Mouse (Mus musculus): Measurements from ENCODE around the gene Tmprss7. TPM values are rescaled to one million over a fixed set of nuclear protein-coding genes. Genes with fewer than 3 reads are reported as not detected.

The Tmprss7 gene
- total and polyA plus RNA-seq, 3 experiments, result not detected

- Histone ChIP-seq H3K4me1 (ENCODE audit: control insufficient read depth, insufficient read depth, low read length) (no peaks in the 10 kb centered on the region), H3K79me2 (replicated peaks; ENCODE audit: control insufficient read depth, insufficient read depth, low read length) (no peaks in the 10 kb centered on the region), H3K27ac (no peak overlapping the region), H3K36me3 (ENCODE audit: control insufficient read depth, insufficient read depth, low read length) (no peaks in the 10 kb centered on the region), H3K9ac (ENCODE audit: low read depth, low read length) (no peak overlapping the region), H3K4me3 (no peak overlapping the region), H3K27me3 (ENCODE audit: control insufficient read depth, insufficient read depth, low read length) (no peaks in the 10 kb centered on the region)
- WGBS, result 18% methylated on average over 1 of the region's 1 CpGs
- DNase-seq, result no peak
- intact Hi-C loops (cut with DNase I), result no loop called here
- TF ChIP-seq CTCF (IDR thresholded peaks at IDR 0.05) (peak; percentile 68), EP300 (IDR thresholded peaks at IDR 0.05; ENCODE audit: insufficient read depth, low read depth, low read length) (no peak), POLR2A (IDR thresholded peaks at IDR 0.05; ENCODE audit: insufficient read depth, low read depth, low read length) (no peak)
These were observed 17.0 kb downstream of the Tmprss7 start for GRCm38 (mm10) chr16:45676462-45676861.

- Histone ChIP-seq H3K36me3 (ENCODE audit: control insufficient read depth, insufficient read depth, low read length) (no peaks in the 10 kb centered on the region), H3K4me3 (no peak overlapping the region), H3K9ac (ENCODE audit: low read depth, low read length) (no peak overlapping the region), H3K4me1 (ENCODE audit: control insufficient read depth, insufficient read depth, low read length) (no peaks in the 10 kb centered on the region), H3K27me3 (ENCODE audit: control insufficient read depth, insufficient read depth, low read length) (no peaks in the 10 kb centered on the region), H3K79me2 (replicated peaks; ENCODE audit: control insufficient read depth, insufficient read depth, low read length) (no peaks in the 10 kb centered on the region), H3K27ac (no peak overlapping the region)
- intact Hi-C loops (cut with DNase I), result no loop called here
- 59% methylated on average over 4 of the region's 4 CpGs for WGBS
- TF ChIP-seq CTCF (IDR thresholded peaks at IDR 0.05), result no peak
- no peak for TF ChIP-seq EP300 (IDR thresholded peaks at IDR 0.05; ENCODE audit: insufficient read depth, low read depth, low read length)
- TF ChIP-seq POLR2A (IDR thresholded peaks at IDR 0.05; ENCODE audit: insufficient read depth, low read depth, low read length), result no peak
- no peak for DNase-seq
These were observed 23.5 kb downstream of the Tmprss7 start for GRCm38 (mm10) chr16:45670005-45670404.

- intact Hi-C loops (cut with DNase I), result no loop called here
- no peaks in the 10 kb centered on the region for H3K79me2 ChIP-seq (replicated peaks; ENCODE audit: control insufficient read depth, insufficient read depth, low read length)
- no peaks in the 10 kb centered on the region for H3K36me3 ChIP-seq (ENCODE audit: control insufficient read depth, insufficient read depth, low read length)
- WGBS, result 31% methylated on average over 3 of the region's 3 CpGs
- no peak for DNase-seq
- H3K4me3 ChIP-seq, result no peak overlapping the region
- H3K9ac ChIP-seq (ENCODE audit: low read depth, low read length), result no peak overlapping the region
- TF ChIP-seq CTCF (IDR thresholded peaks at IDR 0.05) (no peak), POLR2A (IDR thresholded peaks at IDR 0.05; ENCODE audit: insufficient read depth, low read depth, low read length) (no peak), EP300 (IDR thresholded peaks at IDR 0.05; ENCODE audit: insufficient read depth, low read depth, low read length) (no peak)
- no peaks in the 10 kb centered on the region for H3K27me3 ChIP-seq (ENCODE audit: control insufficient read depth, insufficient read depth, low read length)
- no peak overlapping the region for H3K27ac ChIP-seq
- no peaks in the 10 kb centered on the region for H3K4me1 ChIP-seq (ENCODE audit: control insufficient read depth, insufficient read depth, low read length)
These were observed 25.3 kb downstream of the Tmprss7 start for GRCm38 (mm10) chr16:45668178-45668577.

GRCm38 (mm10) chr16:45666136-45666535, 27.3 kb downstream of the Tmprss7 start:
- Histone ChIP-seq H3K27me3 (ENCODE audit: control insufficient read depth, insufficient read depth, low read length) (no peaks in the 10 kb centered on the region), H3K9ac (ENCODE audit: low read depth, low read length) (no peak overlapping the region), H3K36me3 (ENCODE audit: control insufficient read depth, insufficient read depth, low read length) (no peaks in the 10 kb centered on the region), H3K4me1 (ENCODE audit: control insufficient read depth, insufficient read depth, low read length) (no peaks in the 10 kb centered on the region), H3K27ac (no peak overlapping the region), H3K4me3 (no peak overlapping the region), H3K79me2 (replicated peaks; ENCODE audit: control insufficient read depth, insufficient read depth, low read length) (no peaks in the 10 kb centered on the region)
- 28% methylated on average over 2 of the region's 2 CpGs for WGBS
- intact Hi-C loops (cut with DNase I), result no loop called here
- peak in 1 of 2 experiments; percentile 17 for DNase-seq
- TF ChIP-seq POLR2A (IDR thresholded peaks at IDR 0.05; ENCODE audit: insufficient read depth, low read depth, low read length), result no peak
- TF ChIP-seq CTCF (IDR thresholded peaks at IDR 0.05), result no peak
- no peak for TF ChIP-seq EP300 (IDR thresholded peaks at IDR 0.05; ENCODE audit: insufficient read depth, low read depth, low read length)

GRCm38 (mm10) chr16:45662381-45662780, 31.1 kb downstream of the Tmprss7 start:
- Histone ChIP-seq H3K27me3 (ENCODE audit: control insufficient read depth, insufficient read depth, low read length) (no peaks in the 10 kb centered on the region), H3K79me2 (replicated peaks; ENCODE audit: control insufficient read depth, insufficient read depth, low read length) (no peaks in the 10 kb centered on the region), H3K27ac (no peak overlapping the region), H3K4me3 (no peak overlapping the region), H3K36me3 (ENCODE audit: control insufficient read depth, insufficient read depth, low read length) (no peaks in the 10 kb centered on the region), H3K4me1 (ENCODE audit: control insufficient read depth, insufficient read depth, low read length) (no peaks in the 10 kb centered on the region), H3K9ac (ENCODE audit: low read depth, low read length) (no peak overlapping the region)
- intact Hi-C loops (cut with DNase I), result no loop called here
- DNase-seq, result no peak
- no peak for TF ChIP-seq POLR2A (IDR thresholded peaks at IDR 0.05; ENCODE audit: insufficient read depth, low read depth, low read length)
- TF ChIP-seq CTCF (IDR thresholded peaks at IDR 0.05), result no peak
- no peak for TF ChIP-seq EP300 (IDR thresholded peaks at IDR 0.05; ENCODE audit: insufficient read depth, low read depth, low read length)

- H3K36me3 ChIP-seq (ENCODE audit: control insufficient read depth, insufficient read depth, low read length), result no peaks in the 10 kb centered on the region
- H3K4me1 ChIP-seq (ENCODE audit: control insufficient read depth, insufficient read depth, low read length), result no peaks in the 10 kb centered on the region
- H3K27me3 ChIP-seq (ENCODE audit: control insufficient read depth, insufficient read depth, low read length), result no peaks in the 10 kb centered on the region
- no peaks in the 10 kb centered on the region for H3K79me2 ChIP-seq (replicated peaks; ENCODE audit: control insufficient read depth, insufficient read depth, low read length)
- WGBS, result 69% methylated on average over 4 of the region's 4 CpGs
- no peak for TF ChIP-seq CTCF (IDR thresholded peaks at IDR 0.05)
- no peak for TF ChIP-seq POLR2A (IDR thresholded peaks at IDR 0.05; ENCODE audit: insufficient read depth, low read depth, low read length)
- no peak for TF ChIP-seq EP300 (IDR thresholded peaks at IDR 0.05; ENCODE audit: insufficient read depth, low read depth, low read length)
- no peak overlapping the region for H3K27ac ChIP-seq
- no peak overlapping the region for H3K4me3 ChIP-seq
- no peak for DNase-seq
- H3K9ac ChIP-seq (ENCODE audit: low read depth, low read length), result no peak overlapping the region
- intact Hi-C loops (cut with DNase I), result no loop called here
These were observed 33.9 kb downstream of the Tmprss7 start for GRCm38 (mm10) chr16:45659596-45659995.
